Mouse (Mus musculus): Measurements from ENCODE around the gene Rpl3l. TPM values are rescaled to one million over a fixed set of nuclear protein-coding genes. Genes with fewer than 3 reads are reported as not detected.

Rpl3l gene
- polyA plus RNA-seq, 1 experiment from 2014 or later = not detected

GRCm38 (mm10) chr17:24735446-24735845 lies 7.8 kb downstream of the Rpl3l start:
- Histone ChIP-seq H3K27me3 (replicated peaks; ENCODE audit: low read depth, poor library complexity, severe bottlenecking) (peaks cover 15% of the 10 kb centered on the region; the same call in 1 of the 2 replicates), H3K27ac (replicated peaks) (no peak overlapping the region), H3K9me3 (no peaks in the 10 kb centered on the region), H3K4me3 (peak overlapping the region; percentile 79; the same call in 1 of the 2 replicates), H3K4me1 (peaks cover 23% of the 10 kb centered on the region), H3K36me3 (replicated peaks) (peaks cover 6% of the 10 kb centered on the region; the same call in 1 of the 2 replicates)
- WGBS = 87% methylated on average over 7 of the region's 7 CpGs
- DNase-seq (ENCODE audit: low spot score) = no peak

GRCm38 (mm10) chr17:24736330-24737051 lies 8.9 kb downstream of the Rpl3l start, which contains the start of gene Msrb1:
Gene Msrb1 (plus strand): TSS chr17:24736642.
- H3K9me3 ChIP-seq = no peaks in the 10 kb centered on the region
- peaks cover 15% of the 10 kb centered on the region; the same call in 1 of the 2 replicates for H3K27me3 ChIP-seq (replicated peaks; ENCODE audit: low read depth, poor library complexity, severe bottlenecking)
- peak within 1 kb of the TSS; percentile 79 for H3K4me3 ChIP-seq
- H3K4me1 ChIP-seq = peaks cover 23% of the 10 kb centered on the region
- DNase-seq (ENCODE audit: low spot score) = peak; percentile 96
- H3K27ac ChIP-seq (replicated peaks) = peak within 1 kb of the TSS; percentile 82
- H3K36me3 ChIP-seq (replicated peaks) = peaks cover 11% of the 10 kb centered on the region; the same call in 1 of the 2 replicates
- 2% methylated on average over 29 of the region's 29 CpGs for WGBS

DNA sequence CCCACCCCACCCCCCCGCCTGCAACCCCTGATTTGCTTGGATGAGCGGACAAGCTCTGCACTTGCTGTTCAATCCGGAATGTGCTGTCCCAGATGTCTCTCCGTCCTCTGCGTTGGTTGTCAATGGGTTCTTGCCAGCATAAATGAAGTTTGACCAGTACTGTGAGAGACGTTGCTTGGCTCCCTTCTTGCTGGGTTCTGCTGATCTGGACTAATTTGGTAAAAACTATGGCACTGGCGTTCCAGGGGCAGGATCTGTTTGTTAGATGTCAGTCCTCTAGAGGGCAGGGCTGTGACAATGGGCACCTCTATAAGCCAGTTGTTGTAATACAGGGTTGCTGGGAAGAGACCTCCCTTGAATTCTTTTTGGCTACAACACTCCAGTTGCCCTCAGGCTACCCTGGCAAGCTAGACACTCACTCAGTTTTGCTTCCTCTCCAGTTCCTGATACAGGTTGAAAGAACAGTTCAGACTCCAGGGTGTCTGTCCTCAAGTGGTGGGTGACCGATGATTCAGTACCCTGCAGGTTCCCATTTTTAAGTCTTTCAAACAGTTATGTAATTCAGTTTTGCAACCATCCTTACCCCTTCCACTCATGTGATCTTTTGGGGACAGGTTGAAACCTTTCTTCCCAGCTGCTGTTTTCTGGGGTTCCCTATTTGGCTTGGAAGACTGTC lies 9.7 kb downstream of the Rpl3l start:
- peaks cover 16% of the 10 kb centered on the region for H3K36me3 ChIP-seq (replicated peaks)
- H3K4me1 ChIP-seq = peaks cover 23% of the 10 kb centered on the region
- H3K27me3 ChIP-seq (replicated peaks; ENCODE audit: low read depth, poor library complexity, severe bottlenecking) = peaks cover 10% of the 10 kb centered on the region; the same call in 1 of the 2 replicates
- WGBS = 24% methylated on average over 8 of the region's 8 CpGs
- peak overlapping the region; percentile 82; the same call in 1 of the 2 replicates for H3K27ac ChIP-seq (replicated peaks)
- H3K9me3 ChIP-seq = no peaks in the 10 kb centered on the region
- peak overlapping the region; percentile 79 for H3K4me3 ChIP-seq
- no peak for DNase-seq (ENCODE audit: low spot score)

GRCm38 (mm10) chr17:24738238-24738637 lies 10.6 kb downstream of the Rpl3l start:
- H3K4me1 ChIP-seq = peaks cover 23% of the 10 kb centered on the region
- no peaks in the 10 kb centered on the region for H3K9me3 ChIP-seq
- H3K27ac ChIP-seq (replicated peaks) = no peak overlapping the region
- H3K27me3 ChIP-seq (replicated peaks; ENCODE audit: low read depth, poor library complexity, severe bottlenecking) = peaks cover 6% of the 10 kb centered on the region; the same call in 1 of the 2 replicates
- peaks cover 16% of the 10 kb centered on the region for H3K36me3 ChIP-seq (replicated peaks)
- WGBS = 82% methylated on average over 4 of the region's 4 CpGs
- no peak overlapping the region for H3K4me3 ChIP-seq
- no peak for DNase-seq (ENCODE audit: low spot score)

- no peak for DNase-seq (ENCODE audit: low spot score)
- no peaks in the 10 kb centered on the region for H3K27me3 ChIP-seq (replicated peaks; ENCODE audit: low read depth, poor library complexity, severe bottlenecking)
- WGBS = 84% methylated on average over 8 of the region's 8 CpGs
- H3K4me3 ChIP-seq = no peak overlapping the region
- H3K27ac ChIP-seq (replicated peaks) = no peak overlapping the region
- H3K36me3 ChIP-seq (replicated peaks) = peaks cover 16% of the 10 kb centered on the region
- H3K4me1 ChIP-seq = peaks cover 26% of the 10 kb centered on the region
- no peaks in the 10 kb centered on the region for H3K9me3 ChIP-seq
Measured at GRCm38 (mm10) chr17:24739926-24740325, 12.3 kb downstream of the Rpl3l start.

DNA sequence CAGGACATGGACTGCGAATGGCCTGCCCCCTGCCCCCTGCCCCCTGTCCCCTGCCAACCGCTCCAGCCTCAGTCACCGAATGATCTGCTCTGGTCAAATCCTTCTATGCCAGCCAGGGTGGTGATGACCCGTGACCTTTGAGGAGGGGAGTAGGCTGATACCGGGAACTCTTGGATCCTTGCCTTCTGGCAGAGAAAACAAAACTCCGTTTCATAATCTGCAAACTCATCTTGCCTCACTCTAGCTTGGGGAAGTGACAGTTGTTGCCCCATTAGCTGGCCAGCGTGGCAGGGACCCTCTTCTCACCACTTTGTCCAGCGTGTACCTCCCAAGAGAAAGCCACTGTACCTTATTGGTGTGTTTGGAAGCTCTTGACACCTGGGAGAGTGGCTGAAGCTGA lies 14.7 kb downstream of the Rpl3l start:
- H3K4me1 ChIP-seq = peaks cover 17% of the 10 kb centered on the region
- H3K27me3 ChIP-seq (replicated peaks; ENCODE audit: low read depth, poor library complexity, severe bottlenecking) = peaks cover 10% of the 10 kb centered on the region; the same call in 1 of the 2 replicates
- DNase-seq (ENCODE audit: low spot score) = no peak
- no peak overlapping the region for H3K27ac ChIP-seq (replicated peaks)
- no peak overlapping the region for H3K4me3 ChIP-seq
- peaks cover 16% of the 10 kb centered on the region for H3K36me3 ChIP-seq (replicated peaks)
- WGBS = 80% methylated on average over 8 of the region's 8 CpGs
- no peaks in the 10 kb centered on the region for H3K9me3 ChIP-seq

DNA sequence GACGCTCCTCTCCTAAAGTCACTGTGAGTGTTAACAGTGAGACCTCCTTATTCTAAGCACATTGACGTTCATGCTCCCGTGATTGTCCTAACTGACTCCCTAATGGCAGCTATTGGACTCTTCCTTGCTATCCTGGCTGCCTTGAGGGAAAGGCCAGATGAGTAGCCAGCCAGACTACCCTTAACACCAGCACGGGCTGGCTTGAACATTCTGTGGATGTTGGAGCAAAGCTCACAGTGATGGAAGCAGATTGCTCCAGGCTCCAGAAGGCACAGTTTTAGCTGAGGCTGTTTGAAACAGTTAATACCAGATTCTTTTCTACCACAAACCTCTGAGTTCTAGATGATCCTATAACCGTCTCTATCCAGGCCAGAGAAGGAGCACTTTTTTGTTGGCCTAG lies 16.3 kb downstream of the Rpl3l start:
- 77% methylated on average over 5 of the region's 5 CpGs for WGBS
- no peak for DNase-seq (ENCODE audit: low spot score)
- Histone ChIP-seq H3K36me3 (replicated peaks) (peaks cover 16% of the 10 kb centered on the region), H3K27me3 (replicated peaks; ENCODE audit: low read depth, poor library complexity, severe bottlenecking) (peaks cover 22% of the 10 kb centered on the region), H3K9me3 (no peaks in the 10 kb centered on the region), H3K27ac (replicated peaks) (no peak overlapping the region), H3K4me3 (no peak overlapping the region), H3K4me1 (peaks cover 13% of the 10 kb centered on the region)

DNA sequence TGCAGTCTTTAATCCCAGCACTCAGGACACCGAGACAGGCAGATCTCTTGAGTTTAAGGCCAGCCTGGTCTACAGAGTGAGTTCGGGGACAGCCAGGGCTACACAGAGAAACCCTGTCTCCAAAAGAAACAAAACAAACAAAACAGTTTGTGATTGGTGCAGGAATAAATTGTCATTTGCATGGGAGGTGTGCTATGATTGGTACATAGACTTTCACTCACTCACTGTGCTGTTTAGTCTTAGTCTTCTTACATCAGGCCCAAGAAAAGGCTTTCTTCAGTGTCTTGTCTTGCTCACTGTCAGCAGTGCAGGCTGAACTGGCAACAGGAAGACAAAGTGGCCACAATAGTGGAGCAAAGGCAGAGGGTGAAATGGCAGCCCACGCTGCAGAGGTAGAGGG lies 16.8 kb downstream of the Rpl3l start:
- H3K4me1 ChIP-seq = peaks cover 13% of the 10 kb centered on the region
- WGBS = 73% methylated on average over 3 of the region's 3 CpGs
- peaks cover 16% of the 10 kb centered on the region for H3K36me3 ChIP-seq (replicated peaks)
- no peak overlapping the region for H3K27ac ChIP-seq (replicated peaks)
- H3K27me3 ChIP-seq (replicated peaks; ENCODE audit: low read depth, poor library complexity, severe bottlenecking) = peaks cover 27% of the 10 kb centered on the region
- H3K9me3 ChIP-seq = no peaks in the 10 kb centered on the region
- no peak overlapping the region for H3K4me3 ChIP-seq
- DNase-seq (ENCODE audit: low spot score) = no peak

- H3K27ac ChIP-seq (replicated peaks) = no peak overlapping the region
Measured at GRCm38 (mm10) chr17:24745526-24746497, 18.2 kb downstream of the Rpl3l start.

DNA sequence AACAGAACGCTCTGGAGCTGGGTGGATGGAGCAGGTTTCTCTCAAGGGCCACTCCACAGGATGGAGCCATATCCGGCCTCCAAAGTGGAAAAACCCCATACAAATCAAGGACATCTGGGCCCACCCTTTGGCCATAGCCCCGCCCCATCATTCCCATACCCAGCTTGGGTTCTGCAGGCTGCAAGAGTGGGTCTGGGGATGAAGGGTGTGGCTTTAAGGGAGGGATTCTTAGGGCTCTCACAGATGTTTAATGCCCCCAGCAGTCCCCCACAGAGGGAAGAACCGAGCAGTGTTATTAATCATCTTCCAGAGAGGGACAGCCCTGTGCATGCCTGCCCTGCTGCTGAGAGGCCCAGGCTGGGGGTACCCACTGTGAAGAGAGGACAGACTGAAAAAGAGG lies 19.4 kb downstream of the Rpl3l start:
- Histone ChIP-seq H3K4me1 (peaks cover 16% of the 10 kb centered on the region), H3K4me3 (no peak overlapping the region), H3K27me3 (replicated peaks; ENCODE audit: low read depth, poor library complexity, severe bottlenecking) (peaks cover 53% of the 10 kb centered on the region), H3K27ac (replicated peaks) (no peak overlapping the region; the same call in 1 of the 2 replicates), H3K36me3 (replicated peaks) (peaks cover 2% of the 10 kb centered on the region; the same call in 1 of the 2 replicates), H3K9me3 (no peaks in the 10 kb centered on the region)
- 44% methylated on average over 4 of the region's 4 CpGs for WGBS
- DNase-seq (ENCODE audit: low spot score) = no peak

More at GRCm38 (mm10) chr17:24745526-24746497, 18.2 kb downstream of the Rpl3l start:
- H3K36me3 ChIP-seq (replicated peaks) = peaks cover 10% of the 10 kb centered on the region; the same call in 1 of the 2 replicates
- peaks cover 13% of the 10 kb centered on the region for H3K4me1 ChIP-seq
- no peak overlapping the region for H3K4me3 ChIP-seq
- DNase-seq (ENCODE audit: low spot score) = peak; percentile 82
- WGBS = 21% methylated on average over 7 of the region's 7 CpGs
- peaks cover 41% of the 10 kb centered on the region for H3K27me3 ChIP-seq (replicated peaks; ENCODE audit: low read depth, poor library complexity, severe bottlenecking)
- no peaks in the 10 kb centered on the region for H3K9me3 ChIP-seq

DNA sequence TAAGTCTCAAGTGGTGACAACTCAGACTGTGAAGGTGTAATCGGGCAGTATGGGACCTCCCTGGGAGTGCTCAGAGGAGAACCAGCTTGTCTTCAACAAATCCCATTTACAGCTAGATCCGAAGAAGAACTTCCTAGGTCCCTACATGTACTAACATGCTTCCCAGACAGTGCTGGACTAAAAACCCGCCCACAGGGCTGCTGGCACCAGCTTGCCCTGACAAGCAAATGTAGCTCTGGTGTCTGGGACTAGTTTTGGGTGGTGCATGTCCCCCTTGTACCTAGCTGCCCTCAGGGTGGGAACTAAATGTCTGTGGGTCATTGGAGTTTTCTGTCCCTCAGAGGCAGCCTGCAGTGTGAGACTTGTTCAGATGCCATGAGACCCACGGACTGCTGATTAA lies 23.9 kb downstream of the Rpl3l start:
- Histone ChIP-seq H3K27ac (replicated peaks) (no peak overlapping the region), H3K36me3 (replicated peaks) (no peaks in the 10 kb centered on the region), H3K4me1 (peaks cover 35% of the 10 kb centered on the region), H3K9me3 (no peaks in the 10 kb centered on the region), H3K27me3 (replicated peaks; ENCODE audit: low read depth, poor library complexity, severe bottlenecking) (peaks cover 93% of the 10 kb centered on the region), H3K4me3 (no peak overlapping the region)
- DNase-seq (ENCODE audit: low spot score) = no peak
- WGBS = 18% methylated on average over 4 of the region's 4 CpGs
